Mouse (Mus musculus) heart, embryonic 15.5 days (tissue): Measurements from ENCODE around the gene Fam207a. TPM values are rescaled to one million over a fixed set of nuclear protein-coding genes. Genes with fewer than 3 reads are reported as not detected.

Experiments used
- ATAC-seq: fragments of 200-750 bp; cut with Nextera tagmentation; replicated peaks from 2 replicates; pipeline ENCODE4 v1.8.0; 2017; ENCODE audit warnings: low read depth, moderate TSS enrichment; ENCODE audit not compliant: insufficient number of reproducible peaks, insufficient read depth, low FRiP score
- H3K27ac ChIP-seq: fragments of 300-500 bp; sonication (generic); 2 replicates; pipeline ENCODE4 v1.5.1; 2015; ENCODE audit warnings: mild to moderate bottlenecking, inconsistent platforms
- H3K27me3 ChIP-seq: fragments of 300-500 bp; sonication (generic); 2 replicates; pipeline ENCODE4 v1.6.1; 2015; ENCODE audit warnings: inconsistent platforms
- H3K36me3 ChIP-seq: fragments of 300-500 bp; sonication (generic); 2 replicates; pipeline ENCODE4 v1.6.1; 2015; ENCODE audit warnings: mild to moderate bottlenecking, inconsistent platforms
- H3K4me1 ChIP-seq: fragments of 300-500 bp; sonication (generic); replicated peaks from 2 replicates; pipeline ENCODE4 v1.6.1; 2015; ENCODE audit warnings: inconsistent platforms
- H3K4me2 ChIP-seq: fragments of 300-500 bp; sonication (generic); 2 replicates; pipeline ENCODE4 v1.6.1; 2015; ENCODE audit warnings: inconsistent platforms, mild to moderate bottlenecking, moderate library complexity
- H3K4me3 ChIP-seq: fragments of 300-500 bp; sonication (generic); 2 replicates; pipeline ENCODE4 v1.5.1; 2015; ENCODE audit warnings: mild to moderate bottlenecking, inconsistent platforms
- H3K9ac ChIP-seq: fragments of 300-500 bp; sonication (generic); 2 replicates; pipeline ENCODE4 v1.6.1; 2015; ENCODE audit warnings: mild to moderate bottlenecking, inconsistent platforms
- H3K9me3 ChIP-seq: fragments of 300-500 bp; sonication (generic); replicated peaks from 2 replicates; pipeline ENCODE4 v1.6.1; 2016; ENCODE audit warnings: inconsistent platforms
- WGBS: fragments of 180-500 bp; shearing (Covaris S2); methylation state at CpG from one replicate; pipeline ENCODE4 v1.1.7; 2015; ENCODE audit warnings: mixed read lengths; 5-methylcytosine and 5-hydroxymethylcytosine counted together
- polyA plus RNA-seq: library from polyadenylated mRNA; unstranded; fragments of >200 nt; fragmentation: Nextera tagmentation; extraction: Ambion mirVana; gene quantifications from 2 replicates; pipeline ENCODE4 v1.2.1, GENCODE M21; 2015

Gene Fam207a
- polyA plus RNA-seq, 1 experiment from 2014 or later = 21.3 TPM

DNA sequence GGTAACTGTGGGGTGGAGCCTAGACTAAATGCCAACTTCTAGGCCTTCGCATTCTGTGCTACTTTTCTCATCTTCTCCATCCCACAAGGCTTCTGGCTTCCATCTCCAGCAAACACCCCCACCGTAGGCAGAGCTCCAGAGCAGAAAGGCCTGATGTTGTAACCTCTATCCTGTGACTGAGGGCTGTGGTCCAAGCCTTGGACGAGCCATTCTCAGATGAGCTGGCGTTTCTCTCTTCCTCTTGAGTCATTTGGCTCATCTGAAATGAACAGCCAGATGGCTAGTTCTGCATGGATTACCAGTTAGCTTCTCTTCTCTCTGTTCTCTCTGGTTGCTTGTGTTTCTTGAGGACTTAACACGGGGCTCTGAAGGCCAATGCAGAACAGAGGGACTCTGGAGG, 29.3 kb upstream of the Fam207a start:
- H3K9ac ChIP-seq = no peak overlapping the region
- 0 out of 2 replicates have a peak, but pooled peaks cover 2% of the 10 kb centered on the region for H3K4me1 ChIP-seq
- H3K36me3 ChIP-seq = no peaks in the 10 kb centered on the region
- no peaks in the 10 kb centered on the region for H3K27me3 ChIP-seq
- 76% methylated on average over 5 of the region's 5 CpGs for WGBS
- H3K4me3 ChIP-seq = no peak overlapping the region
- no peak overlapping the region for H3K27ac ChIP-seq
- no peak for ATAC-seq
- no peak overlapping the region for H3K4me2 ChIP-seq
- no peaks in the 10 kb centered on the region for H3K9me3 ChIP-seq

- Histone ChIP-seq H3K4me1 (peaks cover 7% of the 10 kb centered on the region; the same call in 1 of the 2 replicates), H3K4me3 (no peak overlapping the region), H3K9ac (no peak overlapping the region), H3K4me2 (no peak overlapping the region), H3K27ac (no peak overlapping the region), H3K9me3 (no peaks in the 10 kb centered on the region), H3K36me3 (no peaks in the 10 kb centered on the region), H3K27me3 (no peaks in the 10 kb centered on the region)
- WGBS = 51% methylated on average over 7 of the region's 7 CpGs
- ATAC-seq = no peak
These were observed 27.6 kb upstream of the Fam207a start for GRCm38 (mm10) chr10:77543226-77543625.

GRCm38 (mm10) chr10:77541864-77542666, 26.5 kb upstream of the Fam207a start:
- no peaks in the 10 kb centered on the region for H3K27me3 ChIP-seq
- no peaks in the 10 kb centered on the region for H3K9me3 ChIP-seq
- H3K36me3 ChIP-seq = no peaks in the 10 kb centered on the region
- H3K4me1 ChIP-seq = peaks cover 7% of the 10 kb centered on the region; the same call in 1 of the 2 replicates
- H3K4me2 ChIP-seq = no peak overlapping the region
- 72% methylated on average over 10 of the region's 10 CpGs for WGBS
- ATAC-seq = no peak
- H3K4me3 ChIP-seq = no peak overlapping the region
- H3K9ac ChIP-seq = no peak overlapping the region
- no peak overlapping the region for H3K27ac ChIP-seq

- H3K4me2 ChIP-seq = no peak overlapping the region
- no peak overlapping the region for H3K9ac ChIP-seq
- no peaks in the 10 kb centered on the region for H3K36me3 ChIP-seq
- no peak overlapping the region for H3K4me3 ChIP-seq
- peaks cover 7% of the 10 kb centered on the region; the same call in 1 of the 2 replicates for H3K4me1 ChIP-seq
- WGBS = 87% methylated on average over 4 of the region's 4 CpGs
- H3K27ac ChIP-seq = no peak overlapping the region
- H3K9me3 ChIP-seq = no peaks in the 10 kb centered on the region
- no peaks in the 10 kb centered on the region for H3K27me3 ChIP-seq
- no peak for ATAC-seq
These were observed 25.1 kb upstream of the Fam207a start for GRCm38 (mm10) chr10:77540576-77541102.

DNA sequence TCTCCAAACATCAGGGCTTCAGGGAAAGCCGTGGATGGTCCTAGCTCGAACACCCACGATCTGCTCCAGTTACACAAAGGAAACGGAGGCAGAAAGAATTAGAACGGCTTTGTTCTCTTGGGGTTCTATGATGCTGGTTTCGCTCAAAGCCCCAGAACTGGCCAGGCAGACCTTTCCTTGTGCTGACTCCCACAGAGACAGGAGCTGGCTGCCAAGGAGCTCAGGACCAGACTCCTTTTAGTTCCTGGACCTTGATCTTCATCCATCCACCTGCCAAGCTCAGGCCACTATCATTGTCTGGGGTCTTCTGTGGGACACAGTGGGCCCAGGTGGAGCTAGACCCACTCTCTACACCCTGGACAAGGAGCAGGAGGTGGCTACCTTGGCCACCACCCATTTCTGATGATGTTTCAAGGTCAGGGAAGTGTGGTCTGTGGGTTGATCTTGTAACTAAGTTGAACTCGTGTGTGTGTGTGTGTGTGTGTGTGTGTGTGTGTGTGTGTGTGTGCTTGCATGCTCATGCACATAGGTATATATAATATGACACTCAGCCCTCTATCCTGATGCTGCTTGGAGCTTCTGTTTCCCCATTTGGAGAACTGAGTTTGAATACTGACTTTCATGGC, 23.8 kb upstream of the Fam207a start:
- Histone ChIP-seq H3K27ac (no peak overlapping the region), H3K4me2 (no peak overlapping the region), H3K4me1 (peaks cover 7% of the 10 kb centered on the region; the same call in 1 of the 2 replicates), H3K9ac (no peak overlapping the region), H3K9me3 (no peaks in the 10 kb centered on the region), H3K4me3 (no peak overlapping the region), H3K27me3 (no peaks in the 10 kb centered on the region), H3K36me3 (no peaks in the 10 kb centered on the region)
- ATAC-seq = no peak
- 56% methylated on average over 7 of the region's 7 CpGs for WGBS

- H3K27ac ChIP-seq = no peak overlapping the region
- no peaks in the 10 kb centered on the region for H3K36me3 ChIP-seq
- no peak overlapping the region for H3K9ac ChIP-seq
- H3K4me3 ChIP-seq = no peak overlapping the region
- ATAC-seq = no peak
- no peaks in the 10 kb centered on the region for H3K27me3 ChIP-seq
- no peaks in the 10 kb centered on the region for H3K9me3 ChIP-seq
- 78% methylated on average over 11 of the region's 11 CpGs for WGBS
- peaks cover 7% of the 10 kb centered on the region; the same call in 1 of the 2 replicates for H3K4me1 ChIP-seq
- no peak overlapping the region for H3K4me2 ChIP-seq
These were observed 21.9 kb upstream of the Fam207a start for GRCm38 (mm10) chr10:77537215-77538209.

DNA sequence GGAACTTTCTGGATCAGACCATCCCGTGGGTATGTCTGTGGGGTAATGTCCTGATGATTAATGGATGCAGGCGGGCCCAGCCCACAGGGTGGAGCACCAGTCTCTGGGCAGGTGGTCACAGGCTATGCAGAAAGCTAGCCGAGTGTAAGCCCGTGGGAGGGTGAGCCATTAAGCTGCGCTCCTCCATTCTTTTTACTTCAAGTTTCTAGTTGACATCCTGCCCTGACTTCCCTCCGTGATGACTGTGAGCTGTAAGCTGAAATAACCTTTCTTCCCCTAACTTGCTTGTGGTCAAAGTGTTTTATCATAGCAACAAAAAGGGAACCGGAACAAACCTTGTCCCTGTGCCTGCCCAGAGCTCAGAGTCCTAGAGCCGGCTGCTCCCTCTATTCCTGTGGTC, 21.1 kb upstream of the Fam207a start:
- Histone ChIP-seq H3K36me3 (no peaks in the 10 kb centered on the region), H3K27me3 (no peaks in the 10 kb centered on the region), H3K27ac (no peak overlapping the region), H3K4me3 (no peak overlapping the region), H3K9me3 (no peaks in the 10 kb centered on the region), H3K4me1 (peaks cover 9% of the 10 kb centered on the region), H3K9ac (no peak overlapping the region), H3K4me2 (no peak overlapping the region)
- no peak for ATAC-seq
- 70% methylated on average over 8 of the region's 8 CpGs for WGBS

DNA sequence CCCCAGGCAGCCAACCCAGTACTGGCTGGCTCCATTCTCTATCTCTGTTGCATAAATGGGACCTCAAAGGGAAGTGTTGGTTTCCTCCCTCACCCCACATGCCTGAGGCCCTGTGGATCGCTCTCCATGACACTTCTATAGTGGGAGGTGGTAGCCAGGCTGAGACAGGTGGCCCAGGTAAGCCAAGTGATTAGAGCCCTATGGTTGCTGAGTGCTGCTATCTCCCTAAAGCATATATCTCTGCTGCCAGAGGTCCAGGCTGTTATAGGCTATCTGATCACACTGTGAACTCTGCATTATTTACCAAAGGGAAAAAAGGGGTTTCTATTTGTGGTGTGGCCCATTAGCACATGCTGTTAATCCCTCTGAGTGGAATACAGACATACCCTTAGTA, 16.4 kb upstream of the Fam207a start:
- Histone ChIP-seq H3K36me3 (no peaks in the 10 kb centered on the region), H3K9me3 (no peaks in the 10 kb centered on the region), H3K27ac (no peak overlapping the region), H3K4me3 (no peak overlapping the region), H3K4me2 (no peak overlapping the region), H3K9ac (no peak overlapping the region), H3K27me3 (no peaks in the 10 kb centered on the region), H3K4me1 (peaks cover 21% of the 10 kb centered on the region)
- no peak for ATAC-seq
- WGBS = 81% methylated on average over 1 of the region's 1 CpGs

DNA sequence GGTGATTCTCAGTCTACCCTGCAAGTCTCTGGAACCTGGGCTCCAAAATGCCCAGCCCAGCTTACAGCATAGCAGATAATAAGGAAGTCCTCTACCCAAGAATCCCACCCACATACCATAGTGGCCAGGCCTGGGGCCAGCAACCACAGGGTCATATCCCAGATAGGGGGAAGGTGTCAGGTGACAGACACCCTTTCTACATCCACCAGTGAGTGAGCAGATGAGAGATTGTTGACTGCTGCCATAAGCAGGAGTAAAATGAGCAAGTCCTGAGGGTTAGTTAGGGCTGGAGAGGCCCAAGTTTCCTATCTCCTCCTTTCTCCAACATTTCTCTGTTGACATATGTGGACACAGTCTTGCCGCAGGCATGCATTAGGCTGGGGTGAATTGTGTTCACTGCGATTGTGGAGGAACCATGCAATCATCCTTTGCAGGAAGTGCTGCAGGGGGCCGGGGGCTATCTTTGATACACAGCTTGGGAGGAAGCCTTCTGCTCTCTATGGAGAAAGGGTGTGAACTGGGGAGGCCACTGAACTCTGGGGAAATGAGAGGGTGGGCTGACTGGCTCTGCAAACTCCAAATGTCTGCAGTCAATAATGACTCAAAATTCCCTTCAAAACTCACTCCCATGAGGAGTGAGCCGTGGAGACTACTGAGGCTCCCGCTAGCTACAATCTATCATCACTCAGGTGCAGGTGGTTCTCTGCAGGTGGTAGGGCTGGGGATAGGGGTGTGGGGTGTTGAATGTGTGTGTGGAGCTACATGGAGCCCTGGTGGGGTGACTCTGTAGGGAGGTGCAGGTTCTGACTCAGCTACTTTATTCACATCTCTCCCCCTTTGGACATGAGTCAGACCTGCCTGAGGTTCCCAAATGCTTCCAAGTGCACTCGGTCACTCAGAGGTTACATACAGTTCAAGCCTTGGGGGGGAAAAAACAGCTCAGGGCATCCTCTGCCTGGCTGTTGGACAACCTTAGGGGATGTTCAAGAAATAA, 15.7 kb upstream of the Fam207a start:
- no peak overlapping the region for H3K9ac ChIP-seq
- H3K36me3 ChIP-seq = no peaks in the 10 kb centered on the region
- ATAC-seq = peak; percentile 43; the same call in 1 of the 2 replicates
- no peaks in the 10 kb centered on the region for H3K27me3 ChIP-seq
- H3K27ac ChIP-seq = peak overlapping the region; percentile 21; the same call in 1 of the 2 replicates
- peak overlapping the region; percentile 11; the same call in 1 of the 2 replicates for H3K4me3 ChIP-seq
- no peaks in the 10 kb centered on the region for H3K9me3 ChIP-seq
- 0 out of 2 replicates have a peak overlapping the region, but pooled peaks have one; percentile 2 for H3K4me2 ChIP-seq
- H3K4me1 ChIP-seq = peaks cover 21% of the 10 kb centered on the region
- WGBS = 62% methylated on average over 6 of the region's 6 CpGs

DNA sequence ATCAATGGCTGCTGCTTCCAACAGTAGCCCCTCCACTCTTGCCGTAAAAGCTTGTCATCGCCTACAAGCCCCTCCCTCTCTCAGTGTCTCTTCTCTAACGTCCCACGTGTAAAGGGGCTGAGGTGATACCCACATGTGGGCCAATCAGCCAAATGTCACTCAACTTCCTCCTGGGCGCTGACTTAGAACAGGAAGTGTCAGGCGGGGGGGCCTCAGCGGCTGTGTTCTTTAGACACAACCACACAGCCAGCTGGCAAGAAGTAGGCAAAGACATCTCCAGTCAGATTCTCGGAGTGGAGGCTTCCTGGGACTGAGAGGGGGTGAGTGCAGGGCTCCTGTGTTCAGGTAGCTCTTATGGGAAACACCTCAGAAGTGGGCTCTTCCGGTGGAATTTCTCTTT, 14.6 kb upstream of the Fam207a start, which contains the start of gene Itgb2:
Itgb2 (plus strand) TSS at position 113 of the 400 bp plus-strand sequence.
- Histone ChIP-seq H3K4me2 (0 out of 2 replicates have a peak within 1 kb of the TSS, but pooled peaks have one; percentile 2), H3K27ac (peak within 1 kb of the TSS; percentile 21; the same call in 1 of the 2 replicates), H3K4me1 (peaks cover 21% of the 10 kb centered on the region), H3K36me3 (no peaks in the 10 kb centered on the region), H3K9me3 (no peaks in the 10 kb centered on the region), H3K4me3 (peak within 1 kb of the TSS; percentile 11; the same call in 1 of the 2 replicates), H3K27me3 (no peaks in the 10 kb centered on the region), H3K9ac (no peak within 1 kb of the TSS)
- no peak for ATAC-seq
- 51% methylated on average over 9 of the region's 9 CpGs for WGBS
